Mouse (Mus musculus) thymus, postnatal 36 days (tissue): ENCODE data around the gene Rab13.
A peak's percentile ranks its signal among the peaks of the same experiment; 100 is the strongest.

Source experiments
- DNase-seq, 2 experiments: peaks; one replicate each; pipeline ENCODE4 v3.0.0; 2022; ENCODE audit warnings: mixed read lengths in 2 of 2

The Rab13 gene

DNA sequence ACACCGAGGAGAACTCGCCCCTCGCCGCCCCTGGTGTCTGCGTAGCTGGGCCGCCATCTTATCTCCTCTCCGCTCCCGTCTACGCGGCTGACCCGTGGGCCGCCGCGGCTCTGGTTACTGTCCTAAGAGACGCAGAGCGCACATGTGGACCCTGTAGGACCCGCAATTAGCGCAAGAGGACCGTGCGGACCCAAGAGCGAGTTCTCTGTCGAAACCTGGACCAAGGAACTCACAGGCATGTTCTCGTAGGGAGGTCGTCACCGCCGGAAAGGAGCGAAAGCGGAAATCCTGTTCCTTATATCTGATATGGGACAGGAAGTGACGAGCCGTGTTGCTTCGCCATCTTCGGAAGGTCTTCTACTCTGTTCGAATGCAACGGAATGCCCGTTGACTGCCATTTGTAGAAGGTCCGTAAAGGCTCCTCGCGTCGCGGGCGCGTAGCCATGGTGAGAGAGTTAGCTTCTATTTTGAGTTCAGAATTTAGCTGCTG is at the start of gene Rab13, which contains the start of gene Rps27:
Gene Rab13 (plus strand): TSS at position 319 of the 490 bp plus-strand sequence.
Gene Rps27 (minus strand): TSS at position 275 of the 490 bp plus-strand sequence.
- DNase-seq = peak; percentile 84 to 85

DNA sequence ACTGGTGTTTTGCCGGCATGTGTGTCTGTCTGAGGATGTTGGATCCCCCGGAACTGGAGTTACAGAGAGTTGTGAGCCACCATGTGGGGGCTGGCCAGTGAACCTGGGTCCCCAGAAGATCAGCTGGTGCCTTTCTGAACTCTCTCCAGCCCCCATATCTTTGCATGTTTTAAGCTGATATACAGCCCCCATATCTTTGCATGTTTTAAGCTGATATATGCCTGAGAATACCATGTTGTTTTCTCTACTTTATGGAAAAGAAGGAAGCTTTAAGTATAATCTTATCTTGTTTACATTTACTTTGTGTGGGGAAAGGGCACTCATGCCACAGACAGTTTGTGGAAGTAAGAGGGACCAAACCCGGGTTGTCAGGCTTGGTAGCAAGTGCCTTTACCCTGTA is 33.9 kb upstream of the Rab13 start:
- no peak for DNase-seq

DNA sequence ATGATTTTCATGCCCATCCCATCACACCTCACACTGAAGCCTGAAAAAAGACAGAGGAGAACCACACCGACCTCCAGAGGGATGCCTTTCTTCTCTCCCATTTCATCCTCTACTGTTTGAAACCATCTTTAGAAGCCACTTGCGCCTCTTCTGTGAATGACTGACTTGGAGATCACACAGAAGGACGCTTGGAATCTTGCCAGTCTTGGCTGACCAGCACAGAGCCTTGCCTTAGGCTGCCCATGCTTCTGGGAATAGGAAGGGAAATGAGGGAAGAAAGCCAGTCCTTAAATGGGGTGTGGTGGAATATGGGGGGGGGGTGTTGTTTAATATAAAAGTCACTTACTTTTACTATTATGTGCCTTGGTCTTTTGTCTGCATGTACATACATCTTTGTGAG is 29.9 kb upstream of the Rab13 start:
- DNase-seq = no peak

DNA sequence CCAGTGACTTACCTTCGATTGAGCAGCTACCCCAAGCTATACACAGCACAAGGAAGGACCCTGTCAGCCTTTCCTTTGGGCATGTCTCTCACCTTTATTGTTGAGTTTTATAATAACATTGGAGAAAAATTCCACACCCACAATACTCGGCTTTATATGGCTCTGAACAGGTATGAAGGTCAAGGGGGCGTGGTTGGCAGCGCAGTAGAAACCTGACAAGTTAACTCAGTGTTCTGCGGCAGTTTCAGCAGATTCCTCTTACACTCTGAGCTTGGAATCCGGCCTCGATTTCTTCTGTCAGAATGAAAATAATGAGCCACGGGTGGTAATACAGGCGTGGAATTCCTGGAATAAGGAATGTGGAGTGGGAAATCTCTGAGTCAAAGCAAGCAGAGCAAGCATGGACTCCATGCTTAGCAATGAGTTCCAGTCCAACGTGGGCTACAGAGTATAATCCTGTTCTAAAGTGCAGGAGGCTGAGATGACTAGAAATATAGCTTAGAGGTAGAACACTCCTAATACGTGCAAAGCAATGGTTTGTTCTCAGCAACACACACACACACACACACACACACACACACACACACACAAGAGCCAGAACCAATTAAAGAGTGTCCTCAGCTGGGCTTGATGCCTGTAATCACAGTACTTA is 22.5 kb upstream of the Rab13 start:
- no peak for DNase-seq

DNA sequence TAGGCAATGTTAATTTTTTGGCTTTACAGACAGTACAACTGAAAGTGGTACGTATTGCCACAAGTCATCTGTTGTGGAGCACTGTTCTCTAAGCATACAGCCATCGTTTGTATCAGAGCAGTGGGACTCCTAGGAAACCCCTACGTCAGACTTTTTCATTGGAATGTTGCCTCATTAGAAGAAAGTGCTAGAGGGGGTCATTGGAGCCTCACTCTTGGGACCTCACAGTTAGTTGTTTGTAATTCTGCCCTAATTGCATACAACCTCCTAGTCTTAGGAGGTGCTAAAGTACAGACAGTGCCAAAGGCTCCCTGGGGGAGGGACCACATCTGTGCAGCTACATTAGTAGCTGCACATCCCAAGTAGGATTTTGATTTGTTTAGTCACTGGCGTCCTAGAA is 18.7 kb upstream of the Rab13 start:
- DNase-seq = no peak

DNA sequence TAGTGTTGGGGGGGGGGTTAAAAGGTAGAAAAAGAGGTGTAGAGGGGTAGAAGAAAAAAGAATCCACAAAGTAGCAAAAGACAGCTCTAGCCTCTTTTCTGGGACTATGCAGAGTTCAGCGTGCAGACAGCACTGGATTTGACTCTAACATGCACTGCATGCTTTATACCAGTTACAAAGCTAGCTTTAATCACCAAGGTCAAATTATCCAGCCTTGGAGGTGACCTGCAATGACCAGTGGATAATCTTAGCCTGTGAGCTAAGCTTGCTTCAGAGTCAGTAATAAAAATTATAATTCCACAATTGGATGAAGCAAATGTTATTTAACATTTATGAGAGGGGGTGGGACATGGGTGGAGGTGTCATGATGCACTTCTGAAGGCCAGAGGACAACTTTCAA is 17.9 kb upstream of the Rab13 start:
- DNase-seq = no peak

DNA sequence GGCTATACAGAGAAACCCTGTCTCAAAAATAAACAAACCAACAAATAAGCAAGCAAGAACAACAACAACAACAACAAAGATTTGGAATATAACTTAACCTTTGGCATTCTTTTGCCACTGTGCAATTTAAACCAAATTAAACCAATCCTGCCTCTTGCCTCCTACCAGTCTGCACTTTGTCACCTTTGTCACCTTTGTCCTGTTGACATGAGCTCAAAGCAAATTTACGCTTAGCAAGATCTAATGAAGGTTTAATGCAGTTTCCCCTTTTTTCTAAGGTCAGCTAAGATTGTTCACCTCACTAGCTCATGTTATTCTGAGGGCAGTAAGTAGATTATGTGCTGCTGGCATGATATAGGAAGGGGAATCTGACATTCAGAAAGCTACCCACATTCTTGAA is 15.9 kb upstream of the Rab13 start:
- no peak for DNase-seq

DNA sequence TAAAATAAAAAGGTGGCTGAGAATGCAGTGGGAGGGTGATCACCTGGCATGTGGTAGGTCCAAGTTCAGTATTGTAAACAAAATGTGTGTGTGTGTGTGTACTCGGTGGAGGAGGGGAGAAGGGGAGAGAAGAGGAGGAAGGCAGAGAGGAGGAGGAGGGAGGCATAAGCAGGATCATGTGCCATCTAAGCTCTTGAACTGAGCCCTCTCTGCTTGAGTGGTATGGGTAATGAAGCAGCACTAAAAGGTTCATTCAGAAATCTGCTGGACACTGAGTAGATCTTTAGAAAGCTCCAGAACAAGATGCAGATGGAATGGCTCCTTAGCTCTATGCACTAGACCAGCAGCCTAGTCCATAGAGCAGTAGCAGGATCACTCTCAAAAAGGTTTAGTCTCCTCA is 10.6 kb upstream of the Rab13 start:
- no peak for DNase-seq

DNA sequence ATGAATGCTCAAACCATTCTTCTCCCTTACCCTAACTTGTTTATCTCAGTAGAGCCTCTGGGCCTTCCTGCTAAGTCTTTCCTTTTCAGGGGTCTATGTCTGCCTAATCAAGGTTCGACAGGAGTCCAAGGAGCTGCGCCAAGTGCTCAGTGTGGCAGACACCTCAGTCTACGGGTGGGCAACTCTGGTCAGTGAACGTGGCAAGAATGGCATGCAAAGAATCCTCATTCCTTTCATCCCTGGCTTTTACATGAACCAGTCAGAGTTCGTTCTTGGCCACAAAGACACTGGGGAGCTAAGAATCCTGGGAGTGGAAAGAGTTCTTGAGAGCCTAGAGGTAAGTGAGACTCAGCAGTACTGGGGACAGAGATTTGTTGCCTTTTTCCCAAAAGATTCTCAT is 9.9 kb upstream of the Rab13 start:
- no peak for DNase-seq

DNA sequence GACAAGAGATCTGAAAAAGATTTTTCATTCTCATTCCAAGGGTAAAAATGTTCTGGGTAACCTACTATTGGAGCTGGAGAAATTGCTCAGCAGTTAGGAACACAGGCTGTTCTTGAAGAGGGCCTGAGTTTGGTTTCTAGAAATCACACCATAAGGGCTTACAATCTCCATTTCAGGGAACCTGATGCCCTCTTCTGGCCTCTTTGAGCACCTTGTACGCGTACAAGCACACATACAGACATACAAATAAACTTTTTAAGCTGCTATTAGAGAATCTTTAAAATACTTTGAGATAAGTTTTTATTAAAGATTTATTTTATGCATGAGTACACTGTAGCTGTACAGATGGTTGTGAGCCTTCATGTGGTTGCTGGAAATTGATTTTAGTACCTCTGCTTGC is 8.9 kb upstream of the Rab13 start:
- no peak for DNase-seq

GRCm38 (mm10) chr3:90208662-90209061 is 4.8 kb upstream of the Rab13 start:
- no peak for DNase-seq

- no peak for DNase-seq
These were observed 3.5 kb upstream of the Rab13 start for GRCm38 (mm10) chr3:90209908-90210566.

- DNase-seq = no peak
These were observed 1.8 kb upstream of the Rab13 start for GRCm38 (mm10) chr3:90211475-90212398.

- no peak for DNase-seq
These were observed 772 bp upstream of the Rab13 start for GRCm38 (mm10) chr3:90212723-90213122.

- peak in 1 of 2 experiments; percentile 17 for DNase-seq
These were observed 625 bp downstream of the Rab13 start for GRCm38 (mm10) chr3:90213956-90214684.

- DNase-seq = no peak
These were observed 2.4 kb downstream of the Rab13 start for GRCm38 (mm10) chr3:90215825-90216380.

- DNase-seq = peak; percentile 22 to 35
These were observed 6.6 kb downstream of the Rab13 start for GRCm38 (mm10) chr3:90220088-90220487.

DNA sequence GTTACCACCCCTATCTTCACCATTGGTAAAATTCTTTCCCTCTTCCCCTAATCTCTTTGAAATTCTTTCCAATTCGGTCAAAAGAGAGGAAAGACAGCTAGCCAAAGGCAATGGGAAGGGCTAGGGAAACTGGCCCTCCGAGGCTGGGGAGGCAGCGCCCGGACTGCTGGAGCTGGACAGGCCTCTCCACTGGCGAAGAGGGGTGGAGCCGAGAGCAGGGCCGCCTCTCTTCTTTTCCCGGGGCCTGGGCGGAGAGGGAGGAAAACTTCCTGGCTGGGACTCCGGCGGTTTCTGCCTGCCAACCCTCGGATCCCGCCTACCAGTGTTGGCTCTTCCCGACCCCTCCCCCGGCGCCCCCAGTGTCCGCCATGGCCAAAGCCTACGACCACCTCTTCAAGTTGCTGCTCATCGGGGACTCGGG is 7.0 kb downstream of the Rab13 start:
- peak in 1 of 2 experiments; percentile 36 for DNase-seq

- DNase-seq = no peak
These were observed 7.6 kb downstream of the Rab13 start for GRCm38 (mm10) chr3:90221123-90221522.

- DNase-seq = no peak
These were observed 9.0 kb downstream of the Rab13 start for GRCm38 (mm10) chr3:90222455-90222854.

- no peak for DNase-seq
These were observed 9.4 kb downstream of the Rab13 start for GRCm38 (mm10) chr3:90222941-90223340.

GRCm38 (mm10) chr3:90224331-90224730 is 10.8 kb downstream of the Rab13 start:
- no peak for DNase-seq
